In the genomic region with DNA sequence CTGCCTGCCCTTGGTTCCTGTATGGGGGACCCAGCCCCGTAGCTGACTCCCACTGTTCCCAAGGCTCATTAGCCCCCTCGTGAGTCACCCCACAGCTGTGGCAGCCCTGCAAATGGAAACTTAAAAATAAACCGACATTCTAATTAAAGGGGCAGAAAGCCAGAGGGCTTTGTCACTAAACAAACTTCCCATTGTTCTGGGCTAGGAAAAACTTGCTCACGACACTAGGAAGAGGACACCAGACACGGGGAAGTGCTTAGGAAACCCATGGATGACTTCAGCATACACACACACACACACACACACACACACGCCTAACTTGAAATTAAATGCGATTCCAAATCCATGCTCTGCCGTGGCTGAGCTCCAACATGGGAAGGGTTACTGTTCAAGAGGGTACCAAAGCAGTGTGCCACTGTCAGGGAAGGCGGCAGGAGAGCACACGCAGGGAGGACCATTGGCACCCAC, we compare ENCODE assay signal across 10 mouse cellular contexts. TPM values are rescaled to one million over a fixed set of nuclear protein-coding genes. Genes with fewer than 3 reads are reported as not detected.
DNase-seq lines count a peak whose midpoint lies in the region; ATAC-seq and TF ChIP-seq lines count a peak whose summit lies in the region.
"Had no signal": no experiment of that assay in that cellular context is flagged by ENCODE, and none has a peak within 500 bp of the region (broad histone marks: within the 10 kb centered on the region; RNA-seq: fewer than 3 reads in every experiment).

No protein-coding gene starts in this region.

- no peak for ATAC-seq in heart, embryonic 11.5 days (replicated peaks; ENCODE audit: insufficient number of reproducible peaks, low FRiP score, low TSS enrichment)
- ATAC-seq in embryonic facial prominence, embryonic 15.5 days (ENCODE audit: insufficient number of reproducible peaks, low FRiP score, low TSS enrichment, low read depth): 0 out of 2 replicates have a peak, but pooled peaks have one; percentile 34
- ATAC-seq in limb, embryonic 14.5 days (ENCODE audit: low FRiP score, low read depth): 0 out of 2 replicates have a peak, but pooled peaks have one; percentile 27
- no peak for ATAC-seq in intestine, embryonic 16.5 days

- peak; percentile 97 for DNase-seq in heart, adult 11 months
- peak; percentile 44 for DNase-seq in limb, embryonic 14.5 days (ENCODE audit: low spot score)
- DNase-seq in ovary, postnatal 36 days (ENCODE audit: low spot score): no peak
- no peak for DNase-seq in urinary bladder, postnatal 25 days (ENCODE audit: low spot score)
- DNase-seq: cerebellum, adult 11-12 months had no signal

- H3K9me3 ChIP-seq in heart, embryonic 11.5 days (replicated peaks; ENCODE audit: control insufficient read depth, low read length): no peaks in the 10 kb centered on the region
- no peaks in the 10 kb centered on the region for H3K9me3 ChIP-seq in embryonic facial prominence, embryonic 15.5 days (replicated peaks)
- H3K9me3 ChIP-seq in limb, embryonic 14.5 days (ENCODE audit: control insufficient read depth, low read length): no peaks in the 10 kb centered on the region
- no peaks in the 10 kb centered on the region; the same call in 1 of the 2 replicates for H3K9me3 ChIP-seq in intestine, embryonic 16.5 days (ENCODE audit: control insufficient read depth, low read length)

- H3K79me2 ChIP-seq in C2C12 (ENCODE audit: control insufficient read depth, insufficient read depth): peaks cover 66% of the 10 kb centered on the region

- H3K79me3 ChIP-seq in C2C12 (ENCODE audit: low read depth): peaks cover 30% of the 10 kb centered on the region

- WGBS in heart, embryonic 11.5 days (ENCODE audit: insufficient replicate concordance): 57% methylated on average over 10 of the region's 10 CpGs
- 27% methylated on average over 10 of the region's 10 CpGs for WGBS in embryonic facial prominence, embryonic 15.5 days
- WGBS in limb, embryonic 14.5 days: 57% methylated on average over 10 of the region's 10 CpGs
- WGBS in intestine, embryonic 16.5 days: 54% methylated on average over 10 of the region's 10 CpGs

- H3K27ac ChIP-seq in heart, embryonic 11.5 days (ENCODE audit: low read depth, low read length): no peak overlapping the region
- H3K27ac ChIP-seq in embryonic facial prominence, embryonic 15.5 days (replicated peaks): peak overlapping the region; percentile 67; the same call in 1 of the 2 replicates
- H3K27ac ChIP-seq in limb, embryonic 14.5 days (replicated peaks; ENCODE audit: low read depth, low read length): no peak overlapping the region
- H3K27ac ChIP-seq in intestine, embryonic 16.5 days (ENCODE audit: low read length): no peak overlapping the region
- H3K27ac ChIP-seq: liver, embryonic 14.5 days had no signal

- no peak overlapping the region for H3ac ChIP-seq in C2C12 (ENCODE audit: control insufficient read depth, insufficient read length, low read depth)

- no peaks in the 10 kb centered on the region for H3K27me3 ChIP-seq in heart, embryonic 11.5 days (ENCODE audit: control insufficient read depth, insufficient read depth, low read length)
- no peaks in the 10 kb centered on the region for H3K27me3 ChIP-seq in C2C12 (ENCODE audit: control insufficient read depth, insufficient read depth, insufficient read length)
- no peaks in the 10 kb centered on the region for H3K27me3 ChIP-seq in embryonic facial prominence, embryonic 15.5 days
- H3K27me3 ChIP-seq in limb, embryonic 14.5 days (ENCODE audit: control insufficient read depth, insufficient read depth, low read length): no peaks in the 10 kb centered on the region
- H3K27me3 ChIP-seq in intestine, embryonic 16.5 days (replicated peaks; ENCODE audit: control insufficient read depth, insufficient read depth, low read length): no peaks in the 10 kb centered on the region

- no peak for TF ChIP-seq CTCF in C2C12 (IDR thresholded peaks at IDR 0.05; ENCODE audit: control insufficient read depth, insufficient read depth, insufficient read length)

- H3K4me1 ChIP-seq in heart, embryonic 11.5 days (ENCODE audit: control insufficient read depth, insufficient read depth, low read length): peaks cover 11% of the 10 kb centered on the region
- peaks cover 9% of the 10 kb centered on the region for H3K4me1 ChIP-seq in embryonic facial prominence, embryonic 15.5 days
- H3K4me1 ChIP-seq in limb, embryonic 14.5 days (ENCODE audit: control insufficient read depth, insufficient read depth, low read length): peaks cover 3% of the 10 kb centered on the region; the same call in 1 of the 2 replicates
- H3K4me1 ChIP-seq in intestine, embryonic 16.5 days (ENCODE audit: control insufficient read depth, insufficient read depth, low read length): no peaks in the 10 kb centered on the region

- H3K4me3 ChIP-seq in heart, embryonic 11.5 days (ENCODE audit: low read depth, low read length): no peak overlapping the region
- H3K4me3 ChIP-seq in C2C12 (ENCODE audit: insufficient read depth, poor library complexity, severe bottlenecking): no peak overlapping the region
- H3K4me3 ChIP-seq in embryonic facial prominence, embryonic 15.5 days (replicated peaks): no peak overlapping the region
- no peak overlapping the region for H3K4me3 ChIP-seq in limb, embryonic 14.5 days (replicated peaks; ENCODE audit: low read length)
- no peak overlapping the region for H3K4me3 ChIP-seq in intestine, embryonic 16.5 days (ENCODE audit: low read length)

- H3K36me3 ChIP-seq in heart, embryonic 11.5 days (ENCODE audit: control insufficient read depth, insufficient read depth, low read length): peaks cover 9% of the 10 kb centered on the region
- H3K36me3 ChIP-seq in C2C12 (ENCODE audit: control insufficient read depth, insufficient read depth): peaks cover 53% of the 10 kb centered on the region
- H3K36me3 ChIP-seq in embryonic facial prominence, embryonic 15.5 days: peaks cover 14% of the 10 kb centered on the region
- H3K36me3 ChIP-seq in limb, embryonic 14.5 days (ENCODE audit: control insufficient read depth, insufficient read depth, low read length): peaks cover 10% of the 10 kb centered on the region; the same call in 1 of the 2 replicates
- peaks cover 3% of the 10 kb centered on the region; the same call in 1 of the 2 replicates for H3K36me3 ChIP-seq in intestine, embryonic 16.5 days (ENCODE audit: control insufficient read depth, insufficient read depth, low read length)

- no peak for TF ChIP-seq POLR2A in limb, embryonic 14.5 days (IDR thresholded peaks at IDR 0.05; ENCODE audit: borderline replicate concordance, extremely low read depth, insufficient read depth, insufficient read length)

- H3K4me2 ChIP-seq in heart, embryonic 11.5 days: no peak overlapping the region
- no peak overlapping the region; the same call in 1 of the 2 replicates for H3K4me2 ChIP-seq in embryonic facial prominence, embryonic 15.5 days (replicated peaks)
- H3K4me2 ChIP-seq in limb, embryonic 14.5 days (replicated peaks; ENCODE audit: low read depth, low read length, severe bottlenecking): no peak overlapping the region
- H3K4me2 ChIP-seq in intestine, embryonic 16.5 days (ENCODE audit: low read depth, low read length): no peak overlapping the region

- no peak overlapping the region for H3K9ac ChIP-seq in heart, embryonic 11.5 days (ENCODE audit: low read depth, low read length)
- H3K9ac ChIP-seq in embryonic facial prominence, embryonic 15.5 days: no peak overlapping the region
- no peak overlapping the region for H3K9ac ChIP-seq in limb, embryonic 14.5 days (ENCODE audit: low read depth, low read length, severe bottlenecking)
- no peak overlapping the region for H3K9ac ChIP-seq in intestine, embryonic 16.5 days (ENCODE audit: low read depth, low read length)
- H3K9ac ChIP-seq: liver, embryonic 14.5 days had no signal

TF ChIP-seq in C2C12, 6 proteins besides CTCF, POLR2A, EP300 and RAD21:
- TF ChIP-seq MYOD1 (IDR thresholded peaks at IDR 0.05; ENCODE audit: control insufficient read depth, insufficient read length, low read depth) (peak; percentile 27), MYOG (IDR thresholded peaks at IDR 0.05; ENCODE audit: control insufficient read depth, extremely low read depth, insufficient read length) (no peak), USF1 (IDR thresholded peaks at IDR 0.05; ENCODE audit: low read depth) (no peak), CEBPB (IDR thresholded peaks at IDR 0.05; ENCODE audit: low read depth) (no peak), MAX (IDR thresholded peaks at IDR 0.05) (no peak)

RNA-seq across cellular contexts. Expression of a gene that starts 52.7 kb away (rescaled TPM):
- polyA plus RNA-seq in heart, embryonic 11.5 days (2014; fragmentation: Nextera tagmentation; extraction: Ambion mirVana): not detected in 2 replicates
- polyA plus RNA-seq in C2C12 (2012; fragmentation: generic; extraction: Trizol): not detected
- not detected in 2 replicates for polyA plus RNA-seq in embryonic facial prominence, embryonic 15.5 days (2015; fragmentation: Nextera tagmentation; extraction: Ambion mirVana)
- polyA plus RNA-seq in limb, embryonic 14.5 days (2012; rRNA removed): not detected in 2 replicates
- not detected in 2 replicates for polyA plus RNA-seq in limb, embryonic 14.5 days (2014; fragmentation: Nextera tagmentation; extraction: Ambion mirVana)
- not detected in 2 replicates for polyA plus RNA-seq in intestine, embryonic 16.5 days (2015; fragmentation: Nextera tagmentation; extraction: Ambion mirVana)

Comparison
In these comparisons a context has a peak if more than half of its experiments do, and no peak if none do; other contexts are left out.
1. DNase-seq: peak in heart, adult 11 months (single experiment) and limb, embryonic 14.5 days (single experiment); none in ovary, postnatal 36 days (single experiment) and urinary bladder, postnatal 25 days (single experiment).
2. ATAC-seq: peak in embryonic facial prominence, embryonic 15.5 days (single experiment) and limb, embryonic 14.5 days (single experiment); none in heart, embryonic 11.5 days (single experiment) and intestine, embryonic 16.5 days (single experiment).